Mouse (Mus musculus) brain, adult 2 months (tissue): ENCODE measurements around the gene Map3k1.

Experiments used
- DNase-seq: peaks from one replicate; pipeline ENCODE4 v3.0.0; 2011; ENCODE audit warnings: low read depth, low spot score

Map3k1 gene

GRCm38 (mm10) chr13:111815017-111815416 lies 6.2 kb upstream of the Map3k1 start:
- DNase-seq, result no peak

DNA sequence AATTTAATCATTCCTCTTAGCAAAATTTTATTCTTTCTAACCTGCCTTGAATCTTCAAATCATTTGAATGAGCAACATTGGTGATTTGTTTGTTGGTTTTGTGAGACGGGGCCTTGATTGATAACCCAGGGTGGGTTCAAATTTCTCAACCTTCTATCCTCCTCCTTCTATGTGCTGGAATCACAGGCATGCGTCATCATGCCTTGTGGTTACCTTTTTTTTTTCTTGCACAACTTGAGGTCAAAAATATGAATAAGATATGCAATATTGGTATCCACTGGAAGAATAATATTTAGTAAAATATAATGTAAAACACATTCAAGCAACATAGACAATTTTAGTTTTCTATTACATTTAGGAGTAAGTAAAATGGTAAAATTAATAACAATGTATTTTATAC lies 3.9 kb upstream of the Map3k1 start:
- DNase-seq, result no peak

- DNase-seq, result no peak
Observed at GRCm38 (mm10) chr13:111810998-111811628, 2.3 kb upstream of the Map3k1 start.

DNA sequence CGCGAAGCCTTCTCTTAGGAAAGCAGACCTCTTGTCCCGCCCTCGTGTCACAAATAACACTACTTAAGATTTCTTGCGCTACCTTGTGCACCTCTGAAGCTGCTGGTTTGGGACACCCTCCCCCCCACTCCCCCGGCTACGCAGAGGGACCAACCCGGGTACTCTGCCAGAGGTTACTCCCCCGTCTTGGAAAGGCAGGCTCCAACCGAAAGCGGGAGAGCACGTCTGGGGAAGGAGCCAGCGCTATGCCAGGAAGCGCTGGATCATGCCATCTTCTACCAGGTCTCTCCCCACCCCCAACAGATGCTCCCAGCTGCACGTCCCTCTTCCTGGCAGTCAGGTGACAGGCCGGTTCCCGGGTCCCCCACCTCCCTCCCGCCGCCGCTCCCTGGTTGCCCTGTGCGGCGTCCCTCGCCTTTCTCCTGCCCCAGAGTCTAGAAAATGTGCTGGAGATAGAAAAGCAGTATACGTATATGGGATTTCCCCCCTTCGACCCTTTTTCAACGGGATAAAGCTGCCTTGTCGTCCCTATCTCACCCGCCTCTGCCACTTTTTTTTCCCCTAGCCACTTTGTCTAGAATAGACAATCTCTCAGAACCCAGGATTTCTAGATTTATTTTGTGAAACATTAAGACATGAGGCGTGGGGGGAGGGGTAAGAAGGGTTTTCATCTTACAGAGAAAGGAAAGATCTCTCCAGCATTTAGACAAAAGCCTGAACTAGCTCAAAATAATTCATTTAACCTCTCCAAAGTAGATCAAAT lies 854 bp upstream of the Map3k1 start:
- DNase-seq, result peak; percentile 81

- DNase-seq, result no peak
Observed at GRCm38 (mm10) chr13:111808387-111808636, 481 bp downstream of the Map3k1 start.

GRCm38 (mm10) chr13:111807596-111808386 lies 1.0 kb downstream of the Map3k1 start:
- DNase-seq, result no peak

GRCm38 (mm10) chr13:111807105-111807595 lies 1.6 kb downstream of the Map3k1 start:
- DNase-seq, result no peak

DNA sequence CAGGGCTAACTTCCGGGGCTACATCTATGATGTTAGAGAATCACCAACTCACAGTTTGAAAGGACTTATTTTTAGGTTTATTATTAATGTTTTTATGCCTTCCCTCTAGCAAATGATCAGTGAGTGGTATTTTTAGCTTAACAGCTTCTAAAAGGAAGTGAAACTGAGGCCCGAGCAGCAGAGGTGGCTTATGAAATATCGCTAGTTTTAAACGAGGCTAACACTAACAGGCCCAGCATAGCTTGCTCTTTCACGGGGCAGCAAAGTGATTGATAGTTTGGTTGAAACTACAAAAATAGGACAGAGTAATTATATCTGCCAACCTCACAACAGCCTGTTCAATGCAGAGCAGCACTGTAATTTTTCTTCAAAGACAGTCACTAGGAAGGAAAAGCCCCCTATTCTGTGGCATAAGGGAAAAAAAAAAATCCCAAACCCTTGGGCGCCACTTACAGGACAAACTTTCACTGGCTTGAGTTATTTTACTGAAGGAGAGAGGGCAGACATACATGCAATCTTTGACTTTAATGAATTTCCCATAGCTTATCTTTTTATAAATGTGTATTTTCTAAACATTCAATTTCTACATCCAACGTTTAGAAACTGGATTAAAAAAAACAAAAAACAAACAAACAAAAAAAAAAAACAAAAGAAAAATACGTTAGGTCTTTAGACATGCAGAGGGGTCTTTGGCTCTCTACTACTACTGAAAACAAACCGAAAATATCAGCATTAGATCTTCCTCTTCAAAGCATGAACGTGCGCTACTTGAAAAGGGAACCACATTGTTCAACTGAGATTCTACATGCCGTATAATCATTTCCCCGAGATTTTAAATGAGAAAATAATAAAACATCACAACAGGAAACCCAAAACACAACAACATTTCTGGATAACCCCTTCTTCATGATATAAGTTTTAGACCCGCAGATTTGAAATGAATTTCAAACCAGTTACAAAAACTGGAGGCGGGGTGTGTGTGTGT lies 2.8 kb downstream of the Map3k1 start:
- DNase-seq, result no peak

DNA sequence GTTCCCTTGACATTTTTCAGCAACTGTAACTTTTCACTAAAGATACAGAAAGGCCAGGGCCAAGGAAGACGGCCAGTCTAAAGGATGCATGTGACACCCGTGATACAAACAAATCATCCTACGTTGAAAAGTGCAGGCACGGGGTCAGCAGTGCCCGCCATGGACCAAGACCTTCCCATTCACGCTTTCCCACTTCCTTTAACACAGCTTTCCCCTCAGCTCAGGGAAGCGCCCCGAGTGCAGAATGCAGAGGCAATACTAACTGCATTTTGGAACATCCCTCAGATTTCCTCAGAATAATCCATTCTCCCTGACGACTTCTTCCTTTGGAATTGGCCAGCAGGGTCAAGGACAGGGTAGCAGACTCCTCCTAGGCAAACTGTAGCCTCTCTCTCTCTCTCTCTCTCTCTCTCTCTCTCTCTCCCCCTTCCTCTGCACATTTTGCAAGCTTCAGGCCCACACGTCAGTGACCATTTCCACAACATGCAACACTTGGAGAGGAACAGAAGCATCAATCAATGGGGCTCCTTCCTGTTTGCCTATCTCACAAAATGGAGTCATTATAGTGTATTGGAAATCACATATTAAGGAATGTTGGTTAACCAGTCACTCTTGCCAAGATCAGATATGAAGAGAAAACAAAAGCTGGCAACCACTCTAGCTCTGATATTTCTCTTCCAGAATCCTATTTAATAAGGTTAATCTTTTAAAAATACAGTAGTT lies 3.7 kb downstream of the Map3k1 start:
- DNase-seq, result no peak

DNA sequence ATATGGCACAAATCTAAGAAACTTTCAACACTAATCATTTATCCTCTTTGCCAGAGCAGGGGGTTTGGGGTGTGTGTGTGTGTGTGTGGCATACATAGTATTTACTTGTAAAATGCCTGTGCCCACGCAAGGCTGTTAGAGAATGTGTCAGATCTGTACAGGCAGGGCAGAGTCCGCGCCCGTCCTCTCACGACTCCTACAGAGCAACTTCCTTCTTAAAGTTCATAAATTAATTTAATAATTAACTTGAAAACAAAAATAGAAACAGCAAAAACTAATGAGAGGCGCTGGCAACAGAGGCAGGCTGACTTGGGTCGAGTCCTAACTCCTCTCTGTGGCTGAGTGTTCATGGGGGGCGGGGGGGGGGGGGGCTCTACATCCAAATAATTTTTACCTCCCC lies 4.6 kb downstream of the Map3k1 start:
- no peak for DNase-seq

DNA sequence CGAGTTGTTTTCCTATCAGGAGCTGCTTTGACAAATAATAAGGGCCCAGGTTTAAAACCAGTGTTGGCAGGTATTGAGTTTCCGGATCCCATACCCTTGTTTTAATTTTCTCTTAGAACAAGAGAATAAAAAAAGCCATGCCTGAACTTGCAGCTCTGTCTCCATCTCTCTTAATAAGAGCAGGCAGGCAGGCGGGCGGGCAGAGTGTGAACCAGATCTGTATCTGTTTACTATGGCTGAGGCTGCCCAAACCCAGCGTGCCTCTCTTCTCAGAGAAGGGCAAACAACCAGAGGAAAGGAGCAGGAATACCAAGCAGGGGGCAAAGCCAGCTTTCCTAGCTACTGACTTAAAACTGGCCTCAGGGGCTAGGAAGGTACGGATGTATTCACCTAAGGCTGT lies 5.3 kb downstream of the Map3k1 start:
- DNase-seq, result no peak

DNA sequence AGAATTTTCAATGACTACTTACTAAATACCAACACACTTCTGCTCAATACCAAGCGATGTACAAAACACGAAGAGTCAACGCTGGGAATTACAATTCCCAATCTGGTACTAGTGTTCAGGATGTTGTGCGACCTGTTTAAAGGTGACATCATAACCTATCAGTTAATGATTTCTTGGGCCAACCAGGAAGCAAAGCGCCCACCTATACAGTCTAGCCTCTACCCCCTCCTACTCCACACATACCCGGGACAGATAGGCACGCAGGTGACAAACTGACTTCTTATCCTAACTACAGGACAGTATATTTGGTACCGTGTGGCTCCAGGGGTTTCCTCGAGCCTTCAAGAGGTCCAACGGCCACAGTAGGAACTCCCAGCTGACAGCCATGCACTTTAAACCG lies 5.9 kb downstream of the Map3k1 start:
- DNase-seq, result no peak

DNA sequence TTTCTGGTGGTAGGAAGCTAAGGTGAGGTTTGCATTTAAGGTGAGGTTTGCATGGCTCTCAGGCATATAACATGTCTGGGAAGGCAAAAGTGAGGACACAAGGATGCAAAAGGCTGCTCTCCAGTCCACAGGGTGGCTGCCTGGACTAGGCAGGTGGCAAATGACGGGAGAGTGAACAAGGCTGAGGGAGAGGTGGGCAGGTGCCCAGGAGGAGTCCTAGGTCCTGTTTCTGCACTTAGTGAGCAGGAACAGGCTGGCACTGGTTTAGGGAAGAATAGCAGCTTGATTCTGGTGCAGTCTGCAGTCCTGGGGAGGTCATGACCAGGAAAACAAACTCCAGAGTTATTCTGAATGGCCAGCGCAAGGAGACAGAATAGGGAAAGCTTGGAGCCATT lies 6.5 kb downstream of the Map3k1 start:
- no peak for DNase-seq

GRCm38 (mm10) chr13:111801662-111802270 lies 7.0 kb downstream of the Map3k1 start:
- DNase-seq, result no peak

DNA sequence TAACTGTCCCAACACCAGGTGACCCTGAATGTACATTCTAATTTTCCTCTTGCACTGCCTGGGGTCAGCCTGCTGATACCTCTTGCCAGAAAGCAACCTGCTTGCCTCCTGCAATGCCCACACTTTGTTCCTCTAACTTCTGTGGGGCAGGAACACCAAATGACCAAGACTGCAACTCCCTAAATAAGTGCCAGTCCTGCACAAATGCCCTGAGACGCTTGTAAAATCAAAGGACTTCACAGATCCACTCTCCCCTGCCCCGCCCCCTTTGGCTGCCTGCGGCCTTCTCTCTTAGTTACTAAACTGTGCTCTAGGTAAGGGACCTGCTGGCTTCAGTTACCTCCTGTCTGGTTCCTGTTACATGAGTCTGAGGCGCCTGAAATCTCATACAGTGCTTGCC lies 7.9 kb downstream of the Map3k1 start:
- DNase-seq, result no peak

DNA sequence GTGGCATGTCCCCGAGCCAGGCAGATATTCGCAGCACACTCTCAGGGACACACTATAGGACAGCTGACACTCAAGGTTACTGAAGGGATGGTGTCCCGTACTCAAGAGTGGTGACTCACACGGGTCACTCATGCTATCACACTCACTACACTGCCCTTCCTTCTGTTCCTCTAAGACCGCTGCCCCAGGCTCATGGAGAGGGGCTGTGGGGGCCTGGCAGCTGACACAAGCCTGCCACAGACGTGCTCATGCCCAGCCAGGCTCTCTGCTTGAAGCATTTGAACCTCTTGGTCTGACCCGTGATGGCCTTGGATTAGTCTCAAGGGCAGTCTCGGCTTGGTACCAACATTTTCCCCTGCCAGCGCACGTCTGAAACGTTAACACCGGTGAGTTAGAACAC lies 10.7 kb downstream of the Map3k1 start:
- DNase-seq, result no peak

DNA sequence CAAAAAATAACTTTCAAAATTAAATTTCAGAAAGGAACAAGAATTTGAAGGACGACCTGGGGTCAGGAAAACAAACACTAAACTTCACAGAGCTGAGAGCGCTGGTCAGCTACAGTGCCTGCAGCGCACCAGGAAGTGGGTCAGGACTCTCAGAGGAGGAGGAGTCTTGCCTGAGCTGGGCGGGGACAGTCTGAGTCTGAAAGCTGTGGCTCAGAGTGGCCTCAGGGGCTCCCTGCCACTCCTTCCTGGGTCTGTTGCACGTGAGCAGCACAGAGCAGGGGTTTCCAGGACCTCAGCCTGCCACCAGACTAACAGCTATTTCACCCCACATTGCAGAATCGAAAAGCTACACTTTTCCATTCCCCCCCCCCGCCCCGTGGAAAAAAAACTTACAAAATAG lies 11.8 kb downstream of the Map3k1 start:
- no peak for DNase-seq

DNA sequence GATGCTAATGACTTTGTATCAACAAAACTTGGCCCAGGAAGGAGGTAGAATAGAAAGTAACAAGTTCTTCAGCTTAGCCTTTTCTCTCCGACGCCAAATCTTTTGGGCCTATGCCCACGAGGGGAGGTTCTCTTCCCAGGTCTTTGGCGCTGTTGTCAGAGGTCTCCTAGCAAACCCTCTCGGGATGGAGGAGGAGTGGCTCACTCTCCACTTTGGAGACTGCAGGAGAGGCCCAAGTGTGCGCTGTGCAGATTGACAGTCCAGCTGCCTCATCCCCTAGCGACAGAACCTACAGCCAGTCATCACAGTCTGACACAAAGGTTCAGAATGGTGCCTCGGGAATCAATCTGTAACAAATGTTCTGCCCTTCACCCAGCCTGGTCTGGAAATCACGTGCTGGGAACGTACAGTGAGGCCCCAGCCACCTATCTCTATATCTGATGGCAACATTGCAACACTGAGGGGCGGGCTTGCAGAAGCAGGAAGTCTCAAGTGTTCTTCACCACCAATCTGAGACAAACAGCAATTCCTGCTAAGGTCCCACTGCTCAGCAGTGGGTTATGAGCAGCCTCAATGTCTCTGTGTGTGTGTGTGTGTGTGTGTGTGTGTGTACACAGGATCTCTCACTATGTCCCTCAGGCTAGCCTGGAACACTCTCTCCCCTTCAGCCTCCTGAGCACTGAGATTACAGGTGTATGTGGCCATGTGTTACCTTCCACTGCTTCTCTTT lies 12.4 kb downstream of the Map3k1 start:
- DNase-seq, result no peak

DNA sequence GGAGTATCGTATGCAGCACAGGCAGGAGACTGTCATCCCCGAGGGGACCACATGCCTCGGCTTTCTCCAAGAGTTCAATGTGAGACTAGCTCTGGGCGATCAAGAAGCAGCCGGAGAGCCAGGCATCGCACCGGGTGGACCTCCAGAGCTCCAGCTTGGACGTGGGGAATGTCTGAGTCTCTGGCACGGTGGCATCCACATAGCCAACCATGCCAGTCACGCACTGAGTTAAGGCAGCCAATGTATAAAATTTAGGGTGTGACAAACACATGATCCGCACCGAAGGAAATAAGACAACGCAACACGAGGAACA lies 15.9 kb downstream of the Map3k1 start:
- no peak for DNase-seq
